Mouse (Mus musculus) neural tube, embryonic 13.5 days (tissue): ENCODE results near the gene Lrrc10. TPM values are rescaled to one million over a fixed set of nuclear protein-coding genes. Genes with fewer than 3 reads are reported as not detected.

Experiments
- ATAC-seq: fragments of 200-750 bp; cut with Nextera tagmentation; 2 replicates; pipeline ENCODE4 v1.8.0; 2017; ENCODE audit warnings: low read depth, mild to moderate bottlenecking, moderate TSS enrichment, moderate library complexity
- H3K27ac ChIP-seq: fragments of 300-500 bp; sonication (generic); replicated peaks from 2 replicates; pipeline ENCODE4 v1.5.1; 2015; ENCODE audit warnings: moderate library complexity, mild to moderate bottlenecking, inconsistent platforms
- H3K27me3 ChIP-seq: fragments of 300-500 bp; sonication (generic); 2 replicates; pipeline ENCODE4 v1.6.1; 2015; ENCODE audit warnings: mild to moderate bottlenecking, inconsistent platforms
- H3K36me3 ChIP-seq: fragments of 300-500 bp; sonication (generic); 2 replicates; pipeline ENCODE4 v1.6.1; 2015; ENCODE audit warnings: mild to moderate bottlenecking, inconsistent platforms
- H3K4me1 ChIP-seq: fragments of 300-500 bp; sonication (generic); replicated peaks from 2 replicates; pipeline ENCODE4 v1.6.1; 2015; ENCODE audit warnings: inconsistent platforms
- H3K4me2 ChIP-seq: fragments of 300-500 bp; sonication (generic); 2 replicates; pipeline ENCODE4 v1.6.1; 2015; ENCODE audit warnings: inconsistent platforms, mild to moderate bottlenecking, moderate library complexity
- H3K4me3 ChIP-seq: fragments of 300-500 bp; sonication (generic); 2 replicates; pipeline ENCODE4 v1.5.1; 2015; ENCODE audit warnings: mild to moderate bottlenecking, inconsistent platforms
- H3K9ac ChIP-seq: fragments of 300-500 bp; sonication (generic); 2 replicates; pipeline ENCODE4 v1.6.1; 2015; ENCODE audit warnings: moderate library complexity, mild to moderate bottlenecking, inconsistent platforms
- H3K9me3 ChIP-seq: fragments of 300-500 bp; sonication (generic); 2 replicates; pipeline ENCODE4 v1.6.1; 2016; ENCODE audit warnings: inconsistent platforms
- WGBS: fragments of 180-500 bp; shearing (Covaris S2); methylation state at CpG from one replicate; pipeline ENCODE4 v1.1.7; 2015; 5-methylcytosine and 5-hydroxymethylcytosine counted together
- polyA plus RNA-seq: library from polyadenylated mRNA; unstranded; fragments of >200 nt; fragmentation: Nextera tagmentation; extraction: Ambion mirVana; gene quantifications from 2 replicates; pipeline ENCODE4 v1.2.1, GENCODE M21; 2015

Lrrc10 gene
- polyA plus RNA-seq, 1 experiment from 2014 or later, result not detected

DNA sequence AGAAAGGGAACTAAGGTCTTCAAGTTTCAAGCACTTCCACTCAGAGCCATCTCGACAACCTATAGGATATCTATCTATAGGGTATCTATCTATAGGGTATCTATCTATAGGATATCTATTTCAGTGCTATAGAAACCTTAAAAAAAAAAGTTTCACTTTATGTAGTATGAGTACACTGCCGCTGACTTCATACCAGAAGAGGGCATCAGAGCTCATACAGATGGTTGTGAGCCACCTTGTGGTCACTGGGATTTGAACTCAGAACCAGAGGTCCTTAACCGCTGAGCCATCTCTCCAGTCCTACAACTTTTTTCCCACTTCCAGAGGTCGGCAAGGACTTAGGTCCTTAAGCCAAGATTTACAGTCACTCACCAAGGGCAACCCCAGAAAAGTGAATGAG lies 10.5 kb downstream of the Lrrc10 start:
- H3K27me3 ChIP-seq, result no peaks in the 10 kb centered on the region
- 94% methylated on average over 4 of the region's 4 CpGs for WGBS
- no peak for ATAC-seq
- H3K27ac ChIP-seq, result no peak overlapping the region
- H3K4me3 ChIP-seq, result no peak overlapping the region
- no peak overlapping the region for H3K9ac ChIP-seq
- H3K4me1 ChIP-seq, result peaks cover 16% of the 10 kb centered on the region
- no peaks in the 10 kb centered on the region for H3K9me3 ChIP-seq
- no peak overlapping the region for H3K4me2 ChIP-seq
- H3K36me3 ChIP-seq, result peaks cover 99% of the 10 kb centered on the region

DNA sequence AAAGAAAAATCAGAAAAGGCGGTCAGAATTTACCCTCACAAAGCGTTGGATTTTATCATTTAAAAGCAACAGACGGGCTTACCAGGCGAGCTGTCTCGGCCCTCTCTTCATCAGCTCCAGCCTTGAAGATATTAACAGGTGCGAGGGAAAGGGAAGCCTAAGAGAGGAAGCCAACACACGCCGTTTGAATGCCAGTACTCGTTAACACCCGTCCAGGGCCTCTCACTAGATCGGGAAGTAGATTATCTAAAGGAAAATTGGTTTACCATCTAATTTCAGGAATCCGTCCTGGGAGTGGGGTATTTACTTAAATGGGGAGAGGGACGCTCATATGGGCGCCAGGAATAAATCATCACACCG lies 17.7 kb downstream of the Lrrc10 start:
- Histone ChIP-seq H3K9ac (peak overlapping the region; percentile 81), H3K4me1 (peaks cover 23% of the 10 kb centered on the region), H3K36me3 (peaks cover 43% of the 10 kb centered on the region), H3K9me3 (no peaks in the 10 kb centered on the region), H3K27ac (peak overlapping the region; percentile 87), H3K27me3 (no peaks in the 10 kb centered on the region), H3K4me2 (peak overlapping the region; percentile 94), H3K4me3 (peak overlapping the region; percentile 68)
- no peak for ATAC-seq
- WGBS, result 2% methylated on average over 15 of the region's 15 CpGs

DNA sequence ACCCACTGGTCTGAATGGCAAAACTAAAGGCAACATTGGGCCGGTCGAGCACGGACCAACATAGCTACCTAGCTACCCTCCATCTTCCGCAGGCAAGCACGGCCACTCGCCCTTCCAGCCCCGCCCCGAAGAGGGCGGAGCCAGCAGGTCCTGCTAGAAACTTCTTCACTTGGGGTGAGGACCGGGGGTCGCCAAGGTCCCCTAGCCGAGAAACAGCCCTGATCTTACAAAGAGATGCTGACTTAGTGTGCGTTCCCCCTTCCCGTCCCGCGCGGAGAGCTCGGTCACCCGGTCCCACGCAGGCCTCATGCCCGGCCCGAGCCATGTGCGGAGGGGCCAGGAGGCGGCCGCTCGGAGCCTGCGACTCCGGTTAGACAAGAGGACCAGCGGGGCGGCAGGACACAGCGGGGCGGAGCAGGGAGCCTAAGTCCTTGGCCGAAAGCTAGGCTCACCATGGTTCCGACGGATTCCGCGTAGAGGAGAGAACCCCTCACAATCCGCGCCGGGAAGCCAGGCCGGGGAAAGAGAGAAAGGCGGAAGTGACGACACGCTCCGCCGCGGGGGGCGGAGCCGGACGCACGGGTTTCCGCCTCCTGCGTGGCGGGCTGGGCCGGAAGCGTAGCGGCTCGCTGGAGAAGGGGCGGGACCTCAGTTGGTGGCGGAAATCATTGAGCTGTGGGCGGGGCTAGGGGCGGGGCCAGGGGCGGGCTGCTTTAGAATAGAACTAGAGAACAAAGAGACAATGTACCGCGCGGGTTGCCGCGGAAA lies 18.3 kb downstream of the Lrrc10 start, which contains the start of gene Cct2:
TSS of gene Cct2 (minus strand) at position 561 of the 768 bp plus-strand sequence.
- peak within 1 kb of the TSS; percentile 68 for H3K4me3 ChIP-seq
- peak; percentile 96 for ATAC-seq
- peak within 1 kb of the TSS; percentile 81 for H3K9ac ChIP-seq
- under 1% methylated on average over 67 of the region's 68 CpGs for WGBS
- H3K27ac ChIP-seq, result peak within 1 kb of the TSS; percentile 87
- peaks cover 37% of the 10 kb centered on the region for H3K36me3 ChIP-seq
- H3K4me2 ChIP-seq, result peak within 1 kb of the TSS; percentile 94
- no peaks in the 10 kb centered on the region for H3K27me3 ChIP-seq
- H3K4me1 ChIP-seq, result peaks cover 23% of the 10 kb centered on the region
- H3K9me3 ChIP-seq, result no peaks in the 10 kb centered on the region

DNA sequence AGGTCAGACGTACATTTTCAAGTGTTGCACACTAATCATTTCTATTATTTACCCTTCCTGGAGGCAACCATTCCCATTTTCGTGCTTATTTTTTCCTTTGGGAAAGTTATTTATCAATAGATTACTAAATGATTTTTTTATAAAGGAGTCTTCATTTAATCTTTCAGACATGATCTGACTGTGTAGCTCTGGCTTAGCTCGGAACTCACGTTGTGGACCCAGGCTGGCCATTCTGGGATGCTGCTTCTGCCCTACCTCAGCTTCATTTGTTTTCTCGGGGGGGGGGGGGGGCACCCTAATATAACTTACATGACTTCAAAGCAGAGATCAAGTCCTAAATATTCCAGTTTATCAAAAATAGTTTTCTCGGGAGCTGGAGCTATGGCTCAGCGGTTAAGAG lies 18.9 kb downstream of the Lrrc10 start:
- Histone ChIP-seq H3K27ac (peak overlapping the region; percentile 87), H3K9ac (peak overlapping the region; percentile 63), H3K27me3 (no peaks in the 10 kb centered on the region), H3K36me3 (peaks cover 32% of the 10 kb centered on the region), H3K9me3 (no peaks in the 10 kb centered on the region), H3K4me1 (peaks cover 16% of the 10 kb centered on the region), H3K4me3 (peak overlapping the region; percentile 68), H3K4me2 (peak overlapping the region; percentile 56)
- peak; percentile 60 for ATAC-seq
- WGBS, result 6% methylated on average over 7 of the region's 7 CpGs

DNA sequence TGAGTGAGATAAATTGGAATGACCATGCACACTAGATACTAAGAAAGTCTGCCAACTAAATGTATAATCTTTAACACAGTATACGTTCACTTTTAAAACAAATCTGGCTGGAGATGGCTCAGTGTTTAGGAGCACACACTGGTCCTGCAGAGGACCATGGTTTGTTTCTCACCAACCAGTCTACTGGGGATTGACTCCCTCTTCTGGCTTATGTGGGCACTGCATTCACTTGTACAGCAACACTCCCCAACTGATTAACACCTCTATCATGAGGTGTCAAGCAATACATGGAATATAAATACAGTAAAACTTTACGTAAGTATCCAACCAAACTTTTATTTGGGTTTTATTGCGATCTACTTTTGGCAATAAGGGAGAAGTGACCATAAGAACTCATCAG lies 24.0 kb downstream of the Lrrc10 start:
- Histone ChIP-seq H3K4me1 (no peaks in the 10 kb centered on the region), H3K27me3 (no peaks in the 10 kb centered on the region), H3K9ac (no peak overlapping the region), H3K4me3 (no peak overlapping the region), H3K36me3 (peaks cover 38% of the 10 kb centered on the region), H3K9me3 (no peaks in the 10 kb centered on the region), H3K4me2 (no peak overlapping the region), H3K27ac (no peak overlapping the region)
- WGBS, result 97% methylated on average over 3 of the region's 3 CpGs
- ATAC-seq, result no peak

DNA sequence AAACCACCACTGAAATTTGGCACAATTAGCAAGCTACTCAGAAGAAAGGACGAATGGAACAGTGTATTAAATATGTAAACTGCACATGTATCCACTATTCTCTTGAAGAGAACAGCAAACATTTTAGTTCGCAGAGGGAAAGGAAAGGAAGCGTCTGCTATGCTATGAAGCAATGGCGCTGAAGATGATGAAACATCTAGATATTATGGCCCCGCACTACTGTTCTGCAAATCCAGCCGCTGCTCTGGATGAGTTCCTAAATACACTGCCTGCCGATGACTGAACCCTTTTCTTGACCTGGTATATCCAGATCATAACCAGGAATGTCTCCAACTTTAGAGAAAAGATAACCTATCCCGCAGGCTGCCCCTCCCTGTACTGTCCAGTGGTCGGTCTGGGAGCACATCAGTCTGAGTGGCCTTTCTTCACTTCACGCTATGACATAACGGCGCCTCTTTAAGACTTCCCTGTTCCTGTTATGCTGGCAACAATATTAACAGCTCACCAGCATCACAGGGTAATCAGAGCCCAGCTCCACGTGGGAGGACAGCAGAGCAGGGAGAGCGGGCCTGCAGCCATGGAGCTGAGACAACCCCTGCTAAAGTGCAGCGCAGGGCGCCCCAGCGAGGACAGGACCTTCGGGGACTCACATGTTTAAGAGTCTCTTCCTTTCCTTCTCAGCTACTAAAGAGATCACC lies 27.2 kb downstream of the Lrrc10 start:
- Histone ChIP-seq H3K9me3 (no peaks in the 10 kb centered on the region), H3K36me3 (peaks cover 64% of the 10 kb centered on the region), H3K4me2 (no peak overlapping the region), H3K27ac (no peak overlapping the region), H3K4me3 (no peak overlapping the region), H3K9ac (no peak overlapping the region), H3K27me3 (no peaks in the 10 kb centered on the region), H3K4me1 (no peaks in the 10 kb centered on the region)
- no peak for ATAC-seq
- whole genome bisulfite sequencing, result 93% methylated on average over 18 of the region's 18 CpGs

DNA sequence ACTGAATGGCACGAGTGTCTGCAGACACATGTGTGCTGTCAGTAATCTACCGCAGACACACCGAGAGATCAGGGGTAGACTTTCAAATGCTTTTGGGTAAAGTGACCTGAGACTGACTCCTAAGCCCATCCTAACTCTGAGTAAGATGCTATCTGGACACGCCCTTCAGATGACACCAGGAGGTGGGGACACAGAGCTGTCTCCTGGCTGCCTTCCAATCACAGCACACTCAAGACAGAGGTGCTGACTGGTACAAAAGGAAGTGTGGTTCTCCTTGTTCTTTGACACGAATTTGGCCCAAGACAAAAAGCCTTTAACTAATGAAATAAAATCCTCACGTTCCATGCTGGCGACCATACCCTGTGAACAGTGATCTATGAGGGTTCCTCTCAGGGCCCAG lies 28.0 kb downstream of the Lrrc10 start:
- Histone ChIP-seq H3K4me3 (no peak overlapping the region), H3K4me1 (no peaks in the 10 kb centered on the region), H3K4me2 (no peak overlapping the region), H3K36me3 (peaks cover 72% of the 10 kb centered on the region), H3K9me3 (no peaks in the 10 kb centered on the region), H3K27ac (no peak overlapping the region), H3K27me3 (no peaks in the 10 kb centered on the region), H3K9ac (no peak overlapping the region)
- no peak for ATAC-seq
- 82% methylated on average over 7 of the region's 7 CpGs for WGBS

DNA sequence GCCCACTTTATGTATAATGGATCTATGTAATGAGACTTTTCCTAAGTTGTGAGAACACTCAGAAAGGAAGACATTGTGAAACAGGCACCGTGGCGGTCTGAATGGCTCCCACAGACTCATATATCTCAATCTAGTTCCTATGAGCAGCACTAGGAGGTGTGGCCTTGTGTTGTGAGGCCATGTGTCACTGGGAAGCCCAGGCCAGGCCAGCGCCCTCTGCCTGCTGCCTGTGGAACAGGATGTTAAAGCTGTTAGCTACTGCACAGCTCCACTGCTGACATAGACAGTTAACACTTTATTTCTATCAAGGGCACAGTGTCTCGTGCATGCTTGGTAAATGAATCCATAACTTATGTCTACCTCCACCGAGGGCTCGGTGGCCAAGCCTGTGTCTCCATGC lies 33.1 kb downstream of the Lrrc10 start:
- Histone ChIP-seq H3K27me3 (no peaks in the 10 kb centered on the region), H3K27ac (no peak overlapping the region), H3K4me2 (no peak overlapping the region), H3K4me3 (no peak overlapping the region), H3K9me3 (no peaks in the 10 kb centered on the region), H3K4me1 (no peaks in the 10 kb centered on the region), H3K36me3 (peaks cover 69% of the 10 kb centered on the region), H3K9ac (no peak overlapping the region)
- WGBS, result 67% methylated on average over 6 of the region's 6 CpGs
- no peak for ATAC-seq

DNA sequence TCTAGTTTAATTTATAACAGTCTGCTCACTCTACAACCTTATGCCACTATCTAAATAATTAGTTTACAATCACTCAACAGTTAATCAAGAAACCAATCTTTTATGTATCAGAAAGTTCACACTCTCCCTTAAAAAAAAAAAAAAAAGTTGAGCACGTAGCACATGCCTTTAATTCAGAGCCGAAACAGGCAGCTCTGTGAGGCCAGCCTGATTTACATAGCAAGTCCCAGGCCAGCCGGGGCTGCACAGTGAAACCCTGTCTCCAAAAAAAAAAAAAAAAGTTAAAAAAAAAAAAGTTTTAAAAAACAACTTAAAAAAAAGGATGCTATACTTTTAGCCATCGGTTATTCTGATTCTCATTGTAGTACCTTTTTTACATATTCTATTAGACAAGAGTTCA lies 36.2 kb downstream of the Lrrc10 start:
- Histone ChIP-seq H3K4me1 (no peaks in the 10 kb centered on the region), H3K9ac (no peak overlapping the region), H3K4me3 (no peak overlapping the region), H3K36me3 (peaks cover 58% of the 10 kb centered on the region), H3K27me3 (no peaks in the 10 kb centered on the region), H3K27ac (no peak overlapping the region), H3K4me2 (no peak overlapping the region), H3K9me3 (no peaks in the 10 kb centered on the region)
- 83% methylated on average over 4 of the region's 4 CpGs for WGBS
- ATAC-seq, result no peak

DNA sequence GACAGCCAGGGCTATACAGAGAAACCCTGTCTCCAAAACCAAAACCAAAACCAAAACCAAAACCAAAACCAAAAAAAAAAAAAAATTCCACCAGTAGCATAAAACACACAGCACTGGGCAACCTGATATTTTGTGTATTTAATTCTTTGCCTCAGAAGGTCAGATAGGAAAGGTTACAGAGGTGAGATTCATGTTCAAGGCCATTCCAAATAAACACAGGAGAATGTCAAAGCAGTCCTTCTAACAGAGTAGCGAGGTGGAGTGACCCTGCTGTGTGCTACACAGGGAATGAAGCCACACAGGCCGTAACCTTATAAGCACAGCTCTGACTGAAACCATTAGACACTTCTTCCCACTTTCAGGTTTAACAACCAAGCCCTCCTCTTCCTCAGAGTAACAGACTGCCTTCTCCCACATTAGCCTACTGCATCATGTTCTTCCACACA lies 36.8 kb downstream of the Lrrc10 start:
- no peak overlapping the region for H3K4me2 ChIP-seq
- no peaks in the 10 kb centered on the region for H3K27me3 ChIP-seq
- 80% methylated on average over 2 of the region's 2 CpGs for WGBS
- no peak overlapping the region for H3K4me3 ChIP-seq
- H3K4me1 ChIP-seq, result no peaks in the 10 kb centered on the region
- H3K9ac ChIP-seq, result no peak overlapping the region
- no peaks in the 10 kb centered on the region for H3K9me3 ChIP-seq
- no peak for ATAC-seq
- no peak overlapping the region for H3K27ac ChIP-seq
- H3K36me3 ChIP-seq, result peaks cover 52% of the 10 kb centered on the region

DNA sequence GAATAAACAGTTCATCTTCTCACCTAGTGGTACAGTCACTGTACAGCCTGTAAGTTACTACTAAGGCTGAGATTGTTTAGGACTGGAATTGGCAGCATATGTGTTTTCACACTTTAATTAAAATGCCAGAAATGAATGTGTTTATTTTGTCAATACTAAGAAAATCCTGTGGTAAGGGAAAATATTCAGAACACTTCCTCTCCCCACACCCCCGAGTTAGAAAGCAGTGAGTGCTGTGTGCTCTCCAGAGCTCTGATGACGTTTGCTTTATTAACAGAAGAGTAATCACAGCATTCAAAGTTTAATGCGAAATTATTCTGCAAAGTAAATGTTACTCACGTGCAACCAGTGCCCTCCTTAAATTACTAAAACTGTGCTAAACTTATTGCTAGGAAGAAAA lies 44.5 kb downstream of the Lrrc10 start:
- Histone ChIP-seq H3K4me2 (no peak overlapping the region), H3K9me3 (no peaks in the 10 kb centered on the region), H3K4me1 (peaks cover 13% of the 10 kb centered on the region), H3K4me3 (no peak overlapping the region), H3K27me3 (no peaks in the 10 kb centered on the region), H3K36me3 (peaks cover 10% of the 10 kb centered on the region), H3K9ac (no peak overlapping the region), H3K27ac (no peak overlapping the region)
- 87% methylated on average over 4 of the region's 4 CpGs for WGBS
- ATAC-seq, result no peak

DNA sequence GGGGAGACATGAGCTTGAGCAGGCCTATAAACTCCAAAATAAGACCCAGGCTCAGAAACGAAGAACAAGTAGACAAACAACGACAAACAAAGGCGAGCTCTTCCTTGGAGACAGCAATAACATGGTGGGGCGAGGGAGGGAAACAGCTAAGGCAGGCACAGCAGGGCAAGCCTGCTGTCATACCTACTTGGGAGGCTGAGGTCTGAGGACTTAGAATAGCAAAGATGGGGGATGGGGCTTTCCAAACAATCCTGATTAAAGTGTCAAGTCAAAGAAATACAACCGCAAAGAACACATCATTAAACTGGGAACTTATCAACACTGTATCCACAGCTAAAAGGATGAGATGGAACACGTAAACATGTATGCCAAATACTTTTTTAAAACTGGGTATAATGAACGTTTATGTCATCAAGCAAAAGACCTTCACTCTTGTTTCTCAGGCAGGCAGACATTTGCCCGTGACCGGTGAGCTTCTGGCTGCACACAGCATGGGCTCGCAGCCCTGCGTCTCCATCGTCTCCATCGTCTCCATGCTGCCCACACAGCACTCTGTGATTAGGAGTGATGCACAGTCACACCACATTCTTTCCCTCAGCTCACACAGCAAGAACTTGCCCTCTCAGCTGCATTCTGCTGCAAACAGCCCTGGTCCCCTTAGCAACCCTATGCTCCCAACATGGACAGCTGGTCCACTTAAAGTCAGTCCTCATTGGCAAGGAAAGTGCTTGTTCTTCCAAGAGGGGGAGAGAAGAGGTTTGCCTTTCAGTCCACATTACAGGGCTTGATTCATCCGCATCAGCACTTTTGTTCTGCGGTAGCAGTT lies 49.6 kb downstream of the Lrrc10 start:
- Histone ChIP-seq H3K9ac (0 out of 2 replicates have a peak overlapping the region, but pooled peaks have one; percentile 39), H3K27ac (peak overlapping the region; percentile 89), H3K36me3 (no peaks in the 10 kb centered on the region), H3K9me3 (no peaks in the 10 kb centered on the region), H3K4me1 (peaks cover 26% of the 10 kb centered on the region), H3K4me3 (no peak overlapping the region), H3K27me3 (no peaks in the 10 kb centered on the region), H3K4me2 (peak overlapping the region; percentile 15; the same call in 1 of the 2 replicates)
- ATAC-seq, result peak; percentile 94
- WGBS, result 19% methylated on average over 15 of the region's 15 CpGs
